Mouse (Mus musculus): ENCODE results near the gene Hexa.

Gene Hexa

DNA sequence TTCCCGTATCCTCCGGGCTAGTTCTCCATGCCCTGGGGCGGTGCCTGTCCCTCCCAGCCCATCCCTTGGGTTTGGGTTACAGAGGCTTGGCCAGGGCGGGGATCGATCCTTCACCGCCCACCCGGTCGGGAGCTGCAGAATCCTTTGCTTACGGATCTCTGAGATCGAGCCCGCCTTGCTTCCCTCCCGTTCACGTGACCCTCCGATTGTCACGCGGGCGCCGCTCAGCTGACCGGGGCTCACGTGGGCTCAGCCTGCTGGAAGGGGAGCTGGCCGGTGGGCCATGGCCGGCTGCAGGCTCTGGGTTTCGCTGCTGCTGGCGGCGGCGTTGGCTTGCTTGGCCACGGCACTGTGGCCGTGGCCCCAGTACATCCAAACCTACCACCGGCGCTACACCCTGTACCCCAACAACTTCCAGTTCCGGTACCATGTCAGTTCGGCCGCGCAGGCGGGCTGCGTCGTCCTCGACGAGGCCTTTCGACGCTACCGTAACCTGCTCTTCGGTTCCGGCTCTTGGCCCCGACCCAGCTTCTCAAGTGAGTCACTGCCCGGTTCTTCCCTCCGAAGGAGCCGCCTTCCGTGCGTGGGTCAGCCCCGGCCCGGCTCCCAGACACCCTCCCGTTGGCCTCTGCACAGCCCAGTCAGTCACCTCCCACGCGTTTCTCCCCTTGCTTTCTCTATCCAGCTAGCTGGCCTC lies at the start of gene Hexa, which contains the start of gene Tmem202:
Hexa (plus strand) TSS at position 100 of the 697 bp plus-strand sequence.
Tmem202 (minus strand) TSS at position 407 of the 697 bp plus-strand sequence.
- DNase-seq (ENCODE audit: low spot score): peak; percentile 91

DNA sequence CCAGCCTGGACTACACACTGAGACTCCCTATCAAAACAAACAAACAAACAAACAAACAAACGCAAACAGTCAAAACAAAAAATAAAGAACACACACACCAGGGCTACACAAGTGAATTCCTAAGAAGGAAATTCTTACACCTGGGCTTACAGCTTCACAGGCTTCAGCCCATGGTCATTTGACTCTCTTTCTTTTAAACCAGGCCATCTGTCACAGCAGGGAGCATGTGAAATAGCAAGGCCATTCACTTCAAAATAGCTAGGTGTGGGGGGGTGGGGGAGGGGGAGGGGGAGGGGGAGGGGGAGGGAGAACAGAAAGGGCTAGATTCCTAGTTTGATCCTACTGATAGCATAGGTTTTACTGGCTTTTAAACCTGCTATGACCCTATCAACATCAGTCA lies 31.2 kb upstream of the Hexa start:
- no peak for DNase-seq (ENCODE audit: low spot score)

DNA sequence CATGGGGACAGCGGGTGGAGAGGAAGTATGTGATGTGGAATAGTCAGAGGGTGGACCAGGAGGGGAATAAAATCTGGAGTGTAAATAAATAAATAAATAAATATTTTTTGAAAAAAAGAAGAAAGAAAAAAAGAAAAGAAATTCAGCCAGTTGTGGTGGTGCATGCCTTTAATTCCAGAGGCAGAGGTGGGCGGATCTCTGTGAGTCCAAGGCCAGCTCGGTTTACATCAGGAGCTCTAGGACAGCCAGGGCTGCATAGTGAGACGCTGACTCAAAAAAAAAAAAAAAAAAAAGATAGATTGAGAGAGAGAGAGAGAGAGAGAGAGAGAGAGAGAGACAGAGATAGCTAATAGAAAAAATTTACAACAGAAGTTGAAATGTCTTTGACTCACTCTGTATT lies 27.0 kb upstream of the Hexa start:
- DNase-seq (ENCODE audit: low spot score): no peak

DNA sequence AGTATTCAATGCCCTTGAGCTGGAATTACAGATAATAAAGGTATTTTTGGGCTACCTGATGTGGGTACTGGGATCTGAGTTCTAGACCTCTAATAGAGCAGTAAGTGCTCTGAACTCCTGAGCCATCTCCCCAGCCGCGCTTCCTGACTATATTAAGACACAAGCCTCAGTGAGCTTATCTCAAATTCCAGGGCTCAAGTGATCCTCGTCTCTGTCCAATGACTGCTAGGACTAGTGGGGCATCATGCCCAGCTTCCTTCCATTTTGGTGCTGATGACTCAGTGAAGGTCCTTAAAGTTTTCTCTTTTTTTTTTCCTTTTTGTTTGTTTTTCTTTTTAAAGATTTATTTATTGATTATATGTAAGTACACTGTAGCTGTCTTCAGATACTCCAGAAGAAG lies 24.3 kb upstream of the Hexa start:
- no peak for DNase-seq (ENCODE audit: low spot score)

DNA sequence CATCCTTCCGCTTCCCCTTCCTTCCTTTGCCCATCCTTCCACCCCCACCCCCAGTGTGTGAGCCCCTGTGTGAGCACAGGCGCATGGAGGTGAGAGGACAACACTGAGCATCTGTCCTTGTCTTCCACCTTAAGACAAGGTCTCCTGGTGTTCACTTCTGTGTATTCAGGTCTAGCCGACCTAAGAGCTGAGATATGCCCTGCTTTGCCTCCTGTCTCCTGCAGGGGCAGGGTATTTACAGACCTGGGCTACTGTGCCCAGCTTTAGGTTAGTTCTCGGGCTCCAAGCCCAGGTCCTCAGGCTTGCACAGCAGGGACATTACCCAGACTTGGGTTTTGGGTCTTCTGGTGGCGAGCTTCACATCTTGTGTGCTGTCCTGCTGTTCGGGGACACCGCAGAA lies 22.2 kb upstream of the Hexa start:
- DNase-seq (ENCODE audit: low spot score): no peak

DNA sequence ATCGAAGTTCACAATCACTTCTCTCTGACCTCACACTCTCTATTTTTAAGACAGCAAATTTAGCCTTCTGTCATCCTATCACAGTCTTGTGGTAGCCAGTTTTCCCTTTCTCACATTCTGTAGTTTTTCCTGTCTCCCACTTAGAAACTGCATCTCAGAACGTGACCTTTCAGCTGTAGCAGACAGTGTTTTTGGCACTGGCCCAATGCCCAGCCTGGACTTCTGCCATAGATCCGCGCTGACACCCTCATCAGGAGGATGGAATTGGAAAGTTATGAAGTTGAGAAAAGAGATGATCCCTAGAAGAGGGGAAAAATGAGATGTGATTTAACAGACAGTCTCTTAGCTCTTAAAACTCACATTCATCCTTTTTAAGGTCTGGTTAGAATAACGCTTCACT lies 20.4 kb upstream of the Hexa start:
- peak; percentile 38 for DNase-seq (ENCODE audit: low spot score)

DNA sequence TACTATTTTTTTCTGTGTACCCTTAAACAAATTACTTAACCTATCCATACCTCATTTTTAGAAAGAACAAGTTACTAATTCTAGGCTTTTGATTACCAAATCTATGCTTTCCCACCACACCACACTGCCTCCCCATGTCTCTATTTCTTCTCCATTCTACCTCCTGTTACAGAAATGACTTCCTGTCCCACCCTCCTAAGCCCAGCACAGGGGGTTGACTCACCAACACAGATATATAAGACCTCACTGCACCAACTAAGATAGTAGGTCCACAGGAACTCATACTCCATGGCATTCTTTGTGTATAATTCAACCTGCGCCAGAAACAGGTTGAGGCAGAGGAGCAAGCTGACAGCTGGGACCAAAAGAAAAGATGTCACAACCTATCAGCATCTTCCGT lies 19.9 kb upstream of the Hexa start:
- DNase-seq (ENCODE audit: low spot score): no peak

DNA sequence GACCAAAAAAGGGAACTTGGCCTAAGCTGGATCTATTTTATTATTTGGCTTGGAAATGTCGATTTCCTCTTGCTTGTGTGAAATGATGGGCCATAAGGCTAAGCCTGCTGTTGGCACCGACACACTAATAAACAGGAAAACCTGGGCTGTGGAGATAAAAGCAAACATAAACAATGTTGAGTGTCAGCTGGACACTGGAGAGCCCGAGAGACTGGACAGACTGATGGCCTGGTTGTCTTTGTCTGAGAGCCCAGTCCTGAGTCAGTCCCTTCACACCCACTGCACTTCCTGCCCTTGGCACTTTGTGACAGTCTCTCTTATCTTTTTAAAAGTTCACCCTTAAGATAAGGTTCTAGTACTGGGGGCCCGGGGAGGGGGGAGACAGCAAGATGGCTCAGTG lies 16.4 kb upstream of the Hexa start:
- DNase-seq (ENCODE audit: low spot score): no peak

DNA sequence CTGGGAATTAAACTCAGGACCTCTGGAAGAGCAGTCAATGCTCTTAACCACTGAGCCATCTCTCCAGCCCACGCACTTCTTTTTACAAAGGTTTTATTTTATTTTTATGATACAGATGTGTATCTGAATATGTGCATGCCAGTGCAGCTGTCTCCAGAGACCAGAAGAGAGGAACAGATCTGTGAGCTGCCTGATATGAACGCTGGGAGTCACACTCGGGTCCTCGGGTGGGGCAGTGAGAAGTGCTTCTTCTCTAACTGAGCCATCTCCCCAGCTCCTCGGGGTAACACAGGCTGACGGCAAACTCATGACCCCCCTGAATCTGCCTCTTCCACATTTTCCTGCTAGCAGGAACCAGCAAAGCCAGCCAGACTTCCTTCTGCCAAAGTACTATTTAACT lies 12.6 kb upstream of the Hexa start:
- no peak for DNase-seq (ENCODE audit: low spot score)

DNA sequence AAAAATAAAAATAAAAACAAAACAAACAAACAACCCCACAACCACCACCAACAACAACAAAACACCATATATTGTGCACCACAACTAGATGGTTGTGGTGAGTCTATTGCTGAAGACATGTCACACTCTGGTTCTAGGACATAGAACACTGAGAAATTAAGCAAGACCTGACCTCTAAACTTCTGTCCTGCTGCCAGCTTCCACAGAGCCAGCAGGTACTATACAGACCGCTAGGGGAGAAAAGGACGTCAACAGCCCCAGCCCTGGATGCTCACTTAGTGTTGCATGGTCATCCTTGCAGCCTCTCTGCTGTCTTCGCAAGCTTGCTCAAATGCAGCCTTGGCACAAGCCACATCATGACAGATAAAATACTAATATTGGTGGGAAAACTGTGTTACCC lies 11.8 kb upstream of the Hexa start:
- DNase-seq (ENCODE audit: low spot score): no peak

DNA sequence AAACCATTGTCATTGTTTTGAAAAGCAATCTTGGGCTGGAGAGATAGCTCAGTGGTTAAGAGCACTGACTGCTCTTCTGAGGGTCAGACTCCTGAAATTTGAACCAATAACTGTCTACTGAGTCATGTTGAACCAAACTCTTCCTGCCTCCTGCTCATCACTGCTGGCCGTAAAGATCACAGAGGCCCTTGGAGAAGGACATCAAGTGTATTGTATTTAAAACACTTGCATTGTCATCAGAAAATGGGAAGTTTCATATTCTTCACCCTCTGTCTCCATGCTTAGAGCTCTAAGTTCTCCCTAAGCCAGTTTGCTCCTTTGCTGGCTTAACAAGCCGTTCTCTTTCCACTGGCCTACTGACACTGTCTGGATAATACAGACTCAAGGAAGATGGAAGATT lies 11.1 kb upstream of the Hexa start:
- no peak for DNase-seq (ENCODE audit: low spot score)

DNA sequence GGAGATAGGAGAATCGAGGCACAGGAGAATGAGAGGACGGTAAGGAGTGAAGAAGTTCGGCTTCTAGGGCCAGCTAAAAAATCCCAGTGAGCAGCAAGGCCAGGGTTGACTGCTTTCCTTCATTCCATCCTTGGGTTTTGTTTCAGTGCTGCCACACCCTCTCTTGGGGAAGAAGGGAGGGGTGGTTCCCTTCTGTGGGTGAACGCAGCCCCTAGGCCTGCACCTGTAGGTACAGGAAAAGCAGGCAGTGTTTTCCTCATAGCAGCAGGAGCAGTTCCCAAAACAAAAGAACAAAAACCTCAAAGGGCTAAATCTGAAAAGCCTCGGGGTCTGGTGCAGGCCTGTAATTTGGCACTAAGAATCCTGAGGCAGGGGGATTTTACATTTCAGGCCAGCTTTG lies 7.7 kb upstream of the Hexa start:
- no peak for DNase-seq (ENCODE audit: low spot score)

DNA sequence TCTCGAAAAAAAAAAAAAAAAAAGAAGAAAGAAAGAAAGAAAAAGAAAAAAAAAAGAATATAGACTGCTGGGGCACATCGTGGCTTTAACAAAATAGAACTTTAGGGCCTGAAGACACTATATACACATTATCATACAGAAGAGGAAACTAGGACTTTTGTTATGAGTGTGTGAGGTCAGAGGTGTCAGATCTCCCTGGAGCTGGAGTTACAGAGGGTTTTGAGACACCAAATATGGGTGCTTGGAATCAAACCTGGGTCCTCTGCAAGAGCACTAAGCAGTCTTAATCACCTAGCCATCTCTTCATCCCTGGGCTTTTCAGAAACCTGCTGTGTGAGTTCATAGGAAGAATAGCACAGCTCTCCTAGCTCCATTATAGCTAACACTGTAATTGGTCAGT lies 5.9 kb upstream of the Hexa start:
- no peak for DNase-seq (ENCODE audit: low spot score)

DNA sequence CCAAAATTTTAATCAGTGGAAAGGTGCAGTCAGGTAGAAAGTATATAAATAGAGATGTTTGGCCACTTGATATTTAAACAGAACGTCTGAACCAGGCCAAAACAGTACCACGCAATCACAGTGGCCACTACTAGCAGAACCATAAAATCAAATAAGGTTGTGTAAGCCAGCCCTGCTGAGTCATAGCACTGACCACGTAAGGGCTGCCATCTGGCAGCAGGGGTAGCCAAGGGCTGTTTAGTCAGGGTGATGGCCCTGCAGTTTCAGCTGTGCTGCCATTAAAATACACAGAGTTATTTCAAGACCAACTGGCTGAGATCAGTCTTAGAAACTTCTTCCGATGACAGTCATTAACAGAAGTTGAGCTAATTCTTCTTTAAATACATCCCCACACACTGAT lies 5.5 kb upstream of the Hexa start:
- DNase-seq (ENCODE audit: low spot score): peak; percentile 80

DNA sequence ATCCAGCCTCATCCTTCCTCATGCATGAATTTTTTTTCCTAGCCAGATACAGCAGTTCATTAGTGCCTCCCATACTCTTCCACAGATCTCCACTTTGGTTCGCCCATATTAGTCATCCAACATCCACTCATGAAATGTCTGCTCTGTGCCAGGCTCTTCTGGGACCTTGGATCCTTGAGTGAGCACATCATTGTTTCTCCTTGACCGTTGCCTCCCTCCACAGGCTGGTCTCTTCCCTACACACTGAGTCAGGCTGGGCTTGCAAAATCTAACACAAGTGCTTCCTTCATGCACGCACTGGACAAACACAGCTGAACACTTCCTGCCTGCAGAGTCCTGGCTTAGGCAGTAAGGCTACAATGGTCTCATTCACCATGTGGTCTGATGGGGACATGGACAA lies 1.7 kb upstream of the Hexa start:
- DNase-seq (ENCODE audit: low spot score): peak; percentile 14

DNA sequence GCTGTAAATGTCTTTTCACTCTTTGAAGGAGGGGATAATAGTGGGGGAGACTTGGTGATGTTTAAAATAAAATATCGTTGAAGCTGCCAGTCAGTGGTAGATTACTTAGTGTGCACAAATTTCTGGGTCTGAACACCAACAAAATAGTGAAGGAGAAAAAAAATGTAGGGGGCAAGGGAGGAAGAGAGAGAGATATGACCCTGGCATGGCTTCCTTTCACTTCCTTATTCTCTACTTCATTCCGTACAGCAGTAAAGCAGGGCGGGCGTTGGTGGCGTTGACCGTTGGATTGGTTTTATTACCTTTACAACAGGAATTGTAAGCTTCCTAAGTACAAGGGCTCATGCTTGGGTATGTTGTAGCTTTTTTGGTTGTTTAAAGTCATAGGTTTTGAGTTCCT lies 2.3 kb downstream of the Hexa start:
- DNase-seq (ENCODE audit: low spot score): no peak

DNA sequence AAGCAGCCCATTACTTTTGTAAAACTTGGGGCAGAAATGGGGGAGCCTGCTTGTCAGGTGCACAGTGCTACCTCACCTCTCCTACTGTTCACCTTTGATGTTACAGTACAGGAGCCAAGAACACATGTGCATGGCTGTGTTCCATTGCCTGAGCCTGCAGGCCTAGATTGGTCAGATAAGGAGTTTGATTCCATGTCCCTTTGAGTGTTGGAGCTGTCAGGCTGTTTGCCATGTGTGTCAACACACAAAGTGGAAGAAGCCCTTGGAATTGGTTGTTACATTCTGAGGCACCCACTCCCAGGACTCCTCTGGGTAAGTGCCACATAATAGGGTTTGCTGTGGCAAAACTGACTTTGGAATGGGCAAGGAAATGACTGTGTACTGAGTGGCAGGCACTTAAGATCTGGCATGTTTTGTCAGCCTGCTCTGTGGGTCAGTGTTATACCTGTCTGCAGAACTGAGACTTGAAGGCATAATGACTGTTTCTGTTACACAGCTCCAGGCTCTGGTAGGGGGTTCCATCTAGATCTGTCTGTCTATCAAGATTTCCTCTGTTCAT lies 3.5 kb downstream of the Hexa start:
- no peak for DNase-seq (ENCODE audit: low spot score)

DNA sequence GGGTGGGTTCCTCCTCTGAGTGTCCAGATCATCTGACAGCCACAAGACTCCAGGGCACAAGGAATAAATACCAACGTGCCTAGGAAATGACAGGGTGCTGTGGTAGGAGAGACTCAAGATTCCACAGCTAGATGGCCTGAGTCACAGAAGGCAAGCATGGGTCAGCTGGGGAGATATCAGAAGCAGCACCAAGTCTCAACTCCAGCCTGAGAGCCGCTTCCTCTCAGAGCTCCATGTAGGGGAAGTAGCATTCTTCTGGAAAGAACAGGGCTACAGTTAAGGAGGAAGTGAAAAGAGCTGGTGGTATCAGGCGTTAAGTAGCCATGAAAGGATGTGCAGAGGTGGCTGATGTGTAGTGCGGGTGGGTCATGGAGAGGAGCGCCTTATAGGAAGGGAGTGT lies 5.4 kb downstream of the Hexa start:
- DNase-seq (ENCODE audit: low spot score): no peak

DNA sequence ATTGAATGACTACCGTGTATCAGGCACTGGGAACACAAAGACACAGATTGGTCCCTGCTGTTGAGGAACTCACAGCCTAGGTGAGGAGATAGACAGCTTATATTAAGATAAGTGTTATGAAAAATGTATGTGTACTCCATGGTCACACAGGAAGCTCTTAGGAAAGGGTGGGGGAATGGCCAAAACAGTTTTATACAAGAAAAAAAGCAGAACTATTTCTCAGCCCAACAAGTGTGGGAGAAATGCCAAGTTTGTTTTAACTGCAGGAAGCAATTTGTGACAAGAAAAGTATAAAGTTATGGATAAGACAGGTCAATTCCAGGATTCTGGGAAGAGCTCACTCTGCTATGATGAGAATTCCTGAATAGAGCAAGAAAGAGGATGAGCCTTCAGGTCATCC lies 8.5 kb downstream of the Hexa start:
- no peak for DNase-seq (ENCODE audit: low spot score)

DNA sequence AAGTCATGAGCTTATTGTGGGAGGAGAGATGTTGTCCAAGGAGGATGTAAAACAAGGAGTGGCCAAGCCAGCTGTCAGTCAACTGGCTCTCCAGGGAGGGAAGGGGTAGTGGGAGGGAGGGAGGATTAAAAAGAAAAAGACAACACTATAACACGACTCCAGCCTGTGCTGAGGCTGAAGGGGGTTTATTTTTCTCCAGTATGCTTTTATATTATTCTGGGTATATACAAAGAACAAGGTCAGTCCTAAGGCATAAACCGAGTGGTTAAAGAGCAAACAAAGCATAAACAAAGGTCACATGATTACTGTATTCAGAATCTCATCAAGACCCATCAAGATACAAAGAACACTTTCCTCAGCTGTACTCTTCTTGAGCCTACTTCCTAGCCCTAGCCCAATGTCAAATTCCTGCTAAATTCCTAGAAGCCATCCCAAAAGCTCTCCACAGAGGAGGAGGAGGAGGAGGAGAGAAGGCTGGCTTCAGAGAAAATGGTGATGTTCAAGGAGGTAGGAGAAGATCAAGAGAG lies 9.7 kb downstream of the Hexa start:
- DNase-seq (ENCODE audit: low spot score): no peak

DNA sequence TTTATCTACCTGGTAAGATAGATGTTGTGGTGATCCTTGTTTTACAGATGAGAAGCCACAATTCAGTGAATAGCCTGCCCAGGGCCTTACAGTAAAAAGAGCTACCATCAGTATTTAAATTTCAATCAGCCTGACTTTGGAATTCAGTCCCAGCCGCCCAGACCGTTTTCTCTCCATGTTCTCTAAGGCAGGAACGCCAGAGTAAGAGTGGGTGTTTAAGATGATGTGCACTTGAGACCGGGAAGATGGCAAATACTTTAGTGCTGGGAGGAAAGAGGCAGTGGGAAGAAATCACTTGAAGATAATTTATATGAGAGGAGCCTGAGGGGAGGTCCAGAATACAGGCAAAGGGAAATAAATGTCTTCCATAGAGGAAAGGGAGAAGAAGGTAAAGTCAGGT lies 10.7 kb downstream of the Hexa start:
- DNase-seq (ENCODE audit: low spot score): no peak

DNA sequence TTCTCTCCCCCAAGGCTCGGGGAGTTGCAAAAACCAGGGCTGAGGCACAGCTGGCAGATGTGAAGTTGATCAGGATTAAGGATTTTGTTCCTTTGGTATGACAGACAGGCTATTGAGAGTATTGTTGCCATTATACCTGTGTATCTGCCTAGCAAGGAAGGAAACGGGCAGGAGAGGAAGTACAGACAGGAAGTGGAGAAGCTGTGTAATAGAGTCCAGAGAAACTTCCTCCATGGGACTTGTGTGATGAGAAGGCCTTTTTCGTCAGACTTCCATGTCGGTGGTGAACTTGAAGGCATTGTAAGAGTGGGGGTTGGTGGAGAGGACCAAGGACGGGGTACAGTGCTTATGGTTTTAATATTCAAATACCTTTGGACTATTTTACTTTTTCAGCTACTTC lies 11.7 kb downstream of the Hexa start:
- no peak for DNase-seq (ENCODE audit: low spot score)

DNA sequence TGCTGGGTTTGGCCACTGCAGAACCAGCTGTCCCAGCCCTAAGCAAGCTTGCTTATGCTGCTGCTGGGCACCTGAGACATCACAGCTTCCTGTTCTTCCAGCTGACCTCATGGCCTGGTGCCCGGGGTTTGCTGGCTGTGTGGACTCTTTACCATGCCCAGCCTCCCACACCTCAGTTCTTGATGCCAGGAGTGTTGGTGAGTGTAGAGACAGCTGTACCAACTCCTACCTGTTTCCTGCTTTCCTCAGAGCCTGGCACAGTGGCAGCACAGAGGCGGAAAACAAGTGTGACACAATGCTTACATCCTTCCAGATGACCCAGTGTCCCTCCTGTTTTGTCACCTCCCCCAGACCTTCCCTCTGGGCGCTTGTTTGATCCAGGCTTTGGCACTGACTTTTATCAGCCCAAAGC lies 12.3 kb downstream of the Hexa start:
- no peak for DNase-seq (ENCODE audit: low spot score)

DNA sequence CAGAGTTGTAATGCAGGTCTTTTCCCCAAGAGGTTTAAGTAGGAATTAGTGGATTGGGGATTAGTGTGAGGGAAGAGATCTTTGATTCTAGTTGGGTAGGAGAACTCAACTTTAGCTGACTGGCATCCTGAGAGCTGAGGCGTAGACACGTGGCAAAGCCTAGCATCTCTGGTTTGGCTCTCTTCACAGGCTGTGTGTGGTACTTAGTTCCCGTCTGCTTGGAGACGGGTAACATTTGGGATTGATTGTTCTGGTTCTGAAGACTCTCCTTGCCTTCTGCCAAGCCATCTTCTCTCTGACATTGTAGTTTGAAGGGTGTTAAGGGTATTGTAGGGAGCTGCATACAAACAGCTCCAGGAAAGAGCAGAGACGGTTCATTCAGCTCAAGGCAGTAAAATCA lies 13.3 kb downstream of the Hexa start:
- DNase-seq (ENCODE audit: low spot score): no peak
